Mouse (Mus musculus): Measurements from ENCODE around the gene Neurod6. TPM values are rescaled to one million over a fixed set of nuclear protein-coding genes. Genes with fewer than 3 reads are reported as not detected.

The Neurod6 gene
- not detected for polyA plus RNA-seq (2015; fragmentation: Illumina TruSeq; extraction: RNeasy Lipid Tissue Mini Kit (QIAGEN cat#74804); ENCODE audit: insufficient read depth, low replicate concordance)

GRCm38 (mm10) chr6:55680974-55681373 is at the start of gene Neurod6:
Gene Neurod6, minus strand, starts transcription at chr6:55681263.

Other genes with a start within 250 kb of the Neurod6 start
- gene Adcyap1r1, start 229.3 kb downstream of the Neurod6 start, polyA plus RNA-seq (2015; fragmentation: Illumina TruSeq; extraction: RNeasy Lipid Tissue Mini Kit (QIAGEN cat#74804); ENCODE audit: insufficient read depth, low replicate concordance): 0.04 TPM
- not detected for gene Itprid1, start 155.6 kb upstream of the Neurod6 start, polyA plus RNA-seq (2015; fragmentation: Illumina TruSeq; extraction: RNeasy Lipid Tissue Mini Kit (QIAGEN cat#74804); ENCODE audit: insufficient read depth, low replicate concordance)